Mouse (Mus musculus) myocyte (in vitro differentiated cells): ENCODE measurements around the gene Nup107.
A peak's percentile ranks its signal among the peaks of the same experiment; 100 is the strongest.

Experiments used
- MYOD1 ChIP-seq, 3 experiments: IDR thresholded peaks; one replicate each; pipeline ENCODE4 v1.6.1; 2011; ENCODE audit warnings: control low read depth in 2 of 3, low read depth in 2 of 3, mild to moderate bottlenecking in 2 of 3, moderate library complexity in 1 of 3; ENCODE audit not compliant: insufficient read length in 2 of 3, control insufficient read depth in 1 of 3
- POLR2A ChIP-seq: IDR thresholded peaks from one replicate; pipeline ENCODE4 v1.6.1; 2011; ENCODE audit warnings: low read depth, mild to moderate bottlenecking, control low read depth, moderate library complexity; ENCODE audit not compliant: insufficient read length
- TCF3 ChIP-seq: IDR thresholded peaks from one replicate; pipeline ENCODE4 v1.6.1; 2011; ENCODE audit warnings: low read depth, control low read depth; ENCODE audit not compliant: insufficient read length
- USF1 ChIP-seq: IDR thresholded peaks from one replicate; pipeline ENCODE4 v1.6.1; 2011; ENCODE audit warnings: low read depth, mild to moderate bottlenecking, control low read depth, moderate library complexity

DNA sequence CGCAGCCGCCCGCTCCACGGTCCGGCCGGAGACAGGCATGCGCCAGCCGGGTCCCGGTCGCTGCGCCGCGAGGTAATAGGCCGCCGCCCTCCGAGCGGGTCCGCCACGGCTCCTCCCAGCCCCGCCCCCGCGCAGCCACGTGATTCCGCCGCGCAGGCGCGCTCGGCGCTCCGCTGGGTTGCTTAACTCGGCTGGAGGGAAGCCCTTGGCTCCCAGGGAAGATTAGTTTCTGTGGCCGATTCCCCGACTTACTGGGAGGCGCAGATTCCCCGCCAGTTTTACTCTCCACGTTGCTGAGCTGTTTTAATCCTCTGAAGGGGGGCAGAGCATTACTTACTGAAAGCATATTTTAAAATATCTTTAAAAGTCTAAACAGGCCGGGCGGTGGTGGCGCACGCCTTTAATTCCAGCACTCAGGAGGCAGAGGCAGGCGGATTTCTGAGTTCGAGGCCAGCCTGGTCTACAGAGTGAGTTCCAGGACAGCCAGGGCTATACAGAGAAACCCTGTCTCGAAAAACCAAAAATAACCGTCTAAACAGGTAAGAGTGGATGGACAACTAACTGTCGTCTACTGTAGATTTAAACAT lies 46.1 kb downstream of the Nup107 start, which contains the start of gene Slc35e3:
- peak; percentile 93 for TF ChIP-seq USF1
- TF ChIP-seq TCF3 = no peak
- TF ChIP-seq POLR2A = peak; percentile 72
- TF ChIP-seq MYOD1 (IDR thresholded peaks at IDR 0.05; ENCODE audit: control insufficient read depth in 1 of 3, insufficient read length in 2 of 3, low read depth in 2 of 3) = peak in 1 of 3 experiments; percentile 6
